Mouse (Mus musculus) midbrain, embryonic 13.5 days (tissue): Measurements from ENCODE around the gene Wbp2nl. TPM values are rescaled to one million over a fixed set of nuclear protein-coding genes. Genes with fewer than 3 reads are reported as not detected.

ENCODE experiments used
- ATAC-seq: fragments of 200-750 bp; cut with Nextera tagmentation; 2 replicates; pipeline ENCODE4 v1.8.0; 2017; ENCODE audit warnings: mild to moderate bottlenecking, moderate TSS enrichment, moderate library complexity
- H3K27ac ChIP-seq: fragments of 300-500 bp; sonication (generic); 2 replicates; pipeline ENCODE4 v1.5.1; 2015; ENCODE audit warnings: inconsistent platforms, mild to moderate bottlenecking, moderate library complexity
- H3K27me3 ChIP-seq: fragments of 300-500 bp; sonication (generic); 2 replicates; pipeline ENCODE4 v1.6.1; 2015; ENCODE audit warnings: mild to moderate bottlenecking, inconsistent platforms
- H3K36me3 ChIP-seq: fragments of 300-500 bp; sonication (generic); 2 replicates; pipeline ENCODE4 v1.6.1; 2015; ENCODE audit warnings: mild to moderate bottlenecking, inconsistent platforms
- H3K4me1 ChIP-seq: fragments of 300-500 bp; sonication (generic); replicated peaks from 2 replicates; pipeline ENCODE4 v1.6.1; 2015; ENCODE audit warnings: inconsistent platforms
- H3K4me2 ChIP-seq: fragments of 300-500 bp; sonication (generic); replicated peaks from 2 replicates; pipeline ENCODE4 v1.6.1; 2015; ENCODE audit warnings: moderate library complexity, mild to moderate bottlenecking, inconsistent platforms
- H3K4me3 ChIP-seq: fragments of 300-500 bp; sonication (generic); replicated peaks from 2 replicates; pipeline ENCODE4 v1.5.1; 2015; ENCODE audit warnings: mild to moderate bottlenecking, inconsistent platforms
- H3K9ac ChIP-seq: fragments of 300-500 bp; sonication (generic); replicated peaks from 2 replicates; pipeline ENCODE4 v1.6.1; 2015; ENCODE audit warnings: mild to moderate bottlenecking, inconsistent platforms
- H3K9me3 ChIP-seq: fragments of 300-500 bp; sonication (generic); 2 replicates; pipeline ENCODE4 v1.6.1; 2016; ENCODE audit warnings: mild to moderate bottlenecking, inconsistent platforms
- WGBS: fragments of 180-500 bp; shearing (Covaris S2); methylation state at CpG from one replicate; pipeline ENCODE4 v1.1.7; 2015; 5-methylcytosine and 5-hydroxymethylcytosine counted together
- polyA plus RNA-seq: library from polyadenylated mRNA; unstranded; fragments of >200 nt; fragmentation: Nextera tagmentation; extraction: Ambion mirVana; gene quantifications from 2 replicates; pipeline ENCODE4 v1.2.1, GENCODE M21; 2015

Gene Wbp2nl
- polyA plus RNA-seq: not detected in 2 replicates

GRCm38 (mm10) chr15:82298764-82299561 lies at the start of gene Wbp2nl:
Wbp2nl (plus strand) TSS chr15:82298954.
- no peaks in the 10 kb centered on the region for H3K36me3 ChIP-seq
- H3K4me1 ChIP-seq: peaks cover 7% of the 10 kb centered on the region
- no peaks in the 10 kb centered on the region for H3K27me3 ChIP-seq
- no peak within 1 kb of the TSS for H3K4me2 ChIP-seq
- H3K4me3 ChIP-seq: no peak within 1 kb of the TSS
- no peak for ATAC-seq
- no peak within 1 kb of the TSS for H3K27ac ChIP-seq
- H3K9me3 ChIP-seq: no peaks in the 10 kb centered on the region
- 62% methylated on average over 39 of the region's 39 CpGs for WGBS
- H3K9ac ChIP-seq: no peak within 1 kb of the TSS

DNA sequence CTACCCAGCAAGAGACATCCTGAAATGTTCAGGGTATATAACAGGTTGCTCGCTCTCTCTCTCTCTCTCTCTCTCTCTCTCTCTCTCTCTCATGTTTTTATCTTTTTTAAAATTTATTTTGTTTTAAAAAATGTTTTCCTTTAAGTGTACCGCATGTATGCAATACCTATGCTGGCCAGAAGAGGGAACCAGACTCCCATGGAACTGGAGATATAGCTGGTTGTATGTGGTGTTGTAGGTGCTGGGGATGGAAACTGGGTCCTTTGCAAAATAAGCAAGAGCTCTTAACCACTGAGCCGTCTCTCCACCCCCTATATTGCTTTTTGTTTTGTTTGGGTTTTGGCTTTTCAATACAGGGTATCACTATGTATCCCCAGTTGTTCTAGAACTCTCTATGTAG lies 47.2 kb upstream of the Wbp2nl start:
- Histone ChIP-seq H3K27me3 (no peaks in the 10 kb centered on the region), H3K36me3 (no peaks in the 10 kb centered on the region), H3K4me2 (no peak overlapping the region), H3K9ac (no peak overlapping the region), H3K27ac (no peak overlapping the region), H3K9me3 (no peaks in the 10 kb centered on the region), H3K4me3 (no peak overlapping the region), H3K4me1 (peaks cover 21% of the 10 kb centered on the region)
- WGBS: 94% methylated on average over 3 of the region's 3 CpGs
- no peak for ATAC-seq

GRCm38 (mm10) chr15:82252097-82252496 lies 46.7 kb upstream of the Wbp2nl start, which contains the start of gene 1500009C09Rik:
1500009C09Rik (plus strand) TSS chr15:82252397.
- Histone ChIP-seq H3K4me2 (no peak within 1 kb of the TSS), H3K27me3 (no peaks in the 10 kb centered on the region), H3K36me3 (no peaks in the 10 kb centered on the region), H3K27ac (no peak within 1 kb of the TSS), H3K9me3 (no peaks in the 10 kb centered on the region), H3K9ac (no peak within 1 kb of the TSS), H3K4me1 (peaks cover 26% of the 10 kb centered on the region), H3K4me3 (no peak within 1 kb of the TSS)
- ATAC-seq: no peak
- WGBS: 90% methylated on average over 6 of the region's 6 CpGs

GRCm38 (mm10) chr15:82255248-82255647 lies 43.5 kb upstream of the Wbp2nl start:
- Histone ChIP-seq H3K27ac (peak overlapping the region; percentile 93), H3K4me3 (no peak overlapping the region; the same call in 1 of the 2 replicates), H3K4me2 (peak overlapping the region; percentile 64), H3K27me3 (no peaks in the 10 kb centered on the region; the same call in 1 of the 2 replicates), H3K9me3 (no peaks in the 10 kb centered on the region), H3K9ac (no peak overlapping the region), H3K4me1 (peaks cover 36% of the 10 kb centered on the region), H3K36me3 (peaks cover 6% of the 10 kb centered on the region; the same call in 1 of the 2 replicates)
- 33% methylated on average over 4 of the region's 4 CpGs for WGBS
- 0 out of 2 replicates have a peak, but pooled peaks have one; percentile 1 for ATAC-seq

DNA sequence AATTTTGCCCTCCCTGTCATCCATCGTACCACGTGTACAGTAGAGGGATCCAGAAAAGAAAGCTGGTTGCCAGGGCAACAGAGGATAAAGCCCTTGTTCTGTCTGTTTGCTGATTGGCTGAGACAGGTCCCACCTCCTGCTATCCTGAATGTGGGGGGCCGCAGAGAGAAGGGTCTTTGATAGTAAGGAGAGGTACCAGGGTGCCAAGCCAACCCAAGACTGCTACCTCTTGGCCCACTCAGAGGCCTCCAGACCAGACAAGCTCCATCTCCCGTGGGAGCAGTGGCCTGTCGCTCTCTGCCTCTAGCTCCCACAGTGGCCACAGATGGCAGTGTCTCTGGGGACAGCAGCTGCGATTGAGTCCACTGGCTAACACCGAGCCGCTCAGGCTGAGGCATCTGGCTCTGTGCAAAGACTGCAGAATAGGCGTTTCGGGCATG lies 42.8 kb upstream of the Wbp2nl start:
- peak overlapping the region; percentile 64 for H3K4me2 ChIP-seq
- peaks cover 4% of the 10 kb centered on the region; the same call in 1 of the 2 replicates for H3K27me3 ChIP-seq
- peak overlapping the region; percentile 54 for H3K4me3 ChIP-seq
- WGBS: 3% methylated on average over 10 of the region's 10 CpGs
- ATAC-seq: peak; percentile 90
- peak overlapping the region; percentile 74 for H3K9ac ChIP-seq
- peaks cover 14% of the 10 kb centered on the region; the same call in 1 of the 2 replicates for H3K36me3 ChIP-seq
- peak overlapping the region; percentile 93 for H3K27ac ChIP-seq
- H3K4me1 ChIP-seq: peaks cover 36% of the 10 kb centered on the region
- no peaks in the 10 kb centered on the region for H3K9me3 ChIP-seq

DNA sequence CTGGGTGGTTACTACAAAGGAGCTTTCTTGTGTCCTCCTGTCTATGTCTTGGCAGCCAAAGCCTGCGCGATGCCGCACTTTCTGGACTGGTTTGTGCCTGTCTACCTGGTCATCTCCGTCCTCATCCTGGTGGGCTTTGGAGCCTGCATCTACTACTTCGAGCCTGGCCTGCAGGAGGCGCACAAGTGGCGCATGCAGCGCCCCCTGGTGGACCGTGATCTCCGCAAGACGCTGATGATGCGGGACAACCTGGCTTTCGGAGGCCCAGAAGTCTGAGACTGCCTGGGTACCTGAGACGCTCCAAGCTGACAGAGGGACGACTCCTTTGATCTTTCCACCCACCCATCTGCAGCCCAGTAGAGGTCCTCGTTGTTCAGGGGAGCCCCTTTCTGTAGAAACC lies 39.2 kb upstream of the Wbp2nl start:
- WGBS: 12% methylated on average over 16 of the region's 16 CpGs
- H3K4me3 ChIP-seq: no peak overlapping the region
- peaks cover 17% of the 10 kb centered on the region; the same call in 1 of the 2 replicates for H3K36me3 ChIP-seq
- peaks cover 38% of the 10 kb centered on the region for H3K4me1 ChIP-seq
- no peak overlapping the region for H3K27ac ChIP-seq
- no peak for ATAC-seq
- H3K9ac ChIP-seq: no peak overlapping the region
- no peak overlapping the region for H3K4me2 ChIP-seq
- H3K9me3 ChIP-seq: no peaks in the 10 kb centered on the region
- H3K27me3 ChIP-seq: peaks cover 4% of the 10 kb centered on the region; the same call in 1 of the 2 replicates

DNA sequence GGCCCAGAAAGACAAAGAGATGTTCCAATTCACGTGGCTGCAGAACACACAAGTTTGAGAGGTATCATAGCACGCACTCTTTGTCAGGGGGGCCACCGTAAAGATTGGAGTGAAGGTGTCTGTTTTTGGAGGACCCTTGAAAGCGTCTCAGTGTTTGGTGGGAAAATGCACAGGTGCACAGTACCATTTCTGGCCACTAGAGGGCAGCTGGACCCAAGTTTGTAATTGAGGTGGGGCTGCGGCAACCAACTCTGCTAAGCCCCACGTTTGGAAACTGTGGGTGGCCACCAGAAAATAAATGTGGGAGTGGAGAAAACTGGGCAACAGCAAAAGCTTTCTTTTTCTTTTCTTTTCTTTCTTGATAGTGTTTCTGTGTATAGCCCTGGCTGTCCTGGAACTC lies 32.4 kb upstream of the Wbp2nl start:
- no peaks in the 10 kb centered on the region for H3K27me3 ChIP-seq
- no peak overlapping the region for H3K4me3 ChIP-seq
- H3K27ac ChIP-seq: no peak overlapping the region
- H3K4me2 ChIP-seq: no peak overlapping the region
- peaks cover 37% of the 10 kb centered on the region for H3K4me1 ChIP-seq
- no peaks in the 10 kb centered on the region for H3K9me3 ChIP-seq
- H3K36me3 ChIP-seq: no peaks in the 10 kb centered on the region
- peak; percentile 13; the same call in 1 of the 2 replicates for ATAC-seq
- 14% methylated on average over 6 of the region's 6 CpGs for WGBS
- H3K9ac ChIP-seq: no peak overlapping the region

DNA sequence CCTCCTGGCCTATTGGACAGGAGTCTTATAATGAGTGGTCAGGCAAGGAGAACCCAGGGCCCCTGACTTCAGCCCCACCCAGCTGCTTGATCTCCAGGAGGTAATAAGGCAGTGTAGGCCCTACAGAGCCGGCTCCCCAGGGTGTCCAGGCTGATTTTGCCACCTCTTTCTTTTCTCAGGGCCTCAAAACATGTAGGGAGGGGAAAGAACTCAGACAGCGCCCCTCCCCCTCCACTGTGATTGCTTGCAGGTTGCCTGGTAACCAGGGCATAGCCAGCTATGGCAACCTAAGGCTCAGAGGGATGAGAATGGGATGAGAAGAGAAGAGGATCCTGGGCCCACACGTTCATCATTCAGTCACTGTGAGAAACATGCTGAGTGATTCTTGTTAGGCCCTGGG lies 30.6 kb upstream of the Wbp2nl start:
- Histone ChIP-seq H3K27ac (peak overlapping the region; percentile 58), H3K36me3 (no peaks in the 10 kb centered on the region), H3K4me1 (peaks cover 42% of the 10 kb centered on the region), H3K4me3 (no peak overlapping the region), H3K4me2 (no peak overlapping the region), H3K27me3 (peaks cover 9% of the 10 kb centered on the region), H3K9ac (0 out of 2 replicates have a peak overlapping the region, but pooled peaks have one; percentile 0), H3K9me3 (no peaks in the 10 kb centered on the region)
- 10% methylated on average over 3 of the region's 3 CpGs for WGBS
- peak; percentile 56 for ATAC-seq

- Histone ChIP-seq H3K4me2 (no peak overlapping the region), H3K27ac (peak overlapping the region; percentile 58), H3K27me3 (peaks cover 15% of the 10 kb centered on the region), H3K4me1 (peaks cover 45% of the 10 kb centered on the region), H3K9ac (peak overlapping the region; percentile 21; the same call in 1 of the 2 replicates), H3K36me3 (no peaks in the 10 kb centered on the region), H3K4me3 (no peak overlapping the region), H3K9me3 (no peaks in the 10 kb centered on the region)
- 88% methylated on average over 9 of the region's 9 CpGs for WGBS
- no peak for ATAC-seq
Observed at GRCm38 (mm10) chr15:82268783-82269182, 30.0 kb upstream of the Wbp2nl start.

DNA sequence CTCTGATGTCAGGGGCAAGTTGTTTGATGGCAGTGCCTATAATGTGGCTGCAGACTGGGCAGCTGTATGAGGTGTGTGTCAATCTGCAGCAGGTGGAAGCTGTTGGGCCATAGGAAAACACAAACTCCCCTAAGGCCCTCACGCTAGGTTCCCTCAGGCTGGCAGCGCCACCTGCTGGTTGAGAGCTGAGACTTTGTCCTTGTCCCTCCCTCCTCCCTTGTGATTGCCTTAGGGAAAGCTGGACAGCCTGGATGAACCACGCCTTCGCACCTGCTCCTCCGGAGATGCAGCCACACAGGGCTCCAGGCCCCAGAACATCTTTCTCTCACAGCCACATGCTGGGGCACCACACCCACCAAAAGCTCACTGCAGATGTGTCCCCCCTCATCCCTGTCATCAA lies 27.6 kb upstream of the Wbp2nl start:
- Histone ChIP-seq H3K4me1 (peaks cover 54% of the 10 kb centered on the region), H3K27ac (peak overlapping the region; percentile 45), H3K9ac (no peak overlapping the region), H3K27me3 (peaks cover 16% of the 10 kb centered on the region), H3K4me2 (no peak overlapping the region), H3K9me3 (no peaks in the 10 kb centered on the region), H3K4me3 (no peak overlapping the region), H3K36me3 (no peaks in the 10 kb centered on the region)
- ATAC-seq: 0 out of 2 replicates have a peak, but pooled peaks have one; percentile 2
- 4% methylated on average over 5 of the region's 5 CpGs for WGBS

DNA sequence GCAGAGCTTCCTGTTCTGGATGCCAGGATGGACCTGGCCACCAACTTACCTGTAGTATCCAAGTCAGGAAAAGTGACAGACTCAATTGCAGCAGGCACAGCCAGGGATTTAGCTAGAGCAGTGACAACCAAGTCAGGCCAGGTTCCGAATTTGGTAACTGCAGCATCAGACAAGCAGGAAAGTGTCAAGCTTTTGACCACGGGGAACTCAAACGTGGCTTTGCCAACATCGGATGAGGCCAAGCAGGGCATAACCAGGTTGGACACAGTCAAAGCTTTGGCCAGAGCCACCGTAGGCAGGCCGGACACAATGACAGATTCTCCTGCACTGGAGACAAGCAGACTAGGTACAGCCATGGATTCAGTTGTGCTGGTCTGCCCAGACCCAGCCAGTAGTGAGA lies 26.5 kb upstream of the Wbp2nl start:
- peaks cover 64% of the 10 kb centered on the region for H3K4me1 ChIP-seq
- no peak overlapping the region for H3K4me2 ChIP-seq
- H3K9ac ChIP-seq: no peak overlapping the region
- H3K27ac ChIP-seq: no peak overlapping the region
- no peak overlapping the region for H3K4me3 ChIP-seq
- no peaks in the 10 kb centered on the region for H3K9me3 ChIP-seq
- 91% methylated on average over 6 of the region's 6 CpGs for WGBS
- H3K36me3 ChIP-seq: peaks cover under 1% of the 10 kb centered on the region; the same call in 1 of the 2 replicates
- ATAC-seq: no peak
- peaks cover 16% of the 10 kb centered on the region for H3K27me3 ChIP-seq

DNA sequence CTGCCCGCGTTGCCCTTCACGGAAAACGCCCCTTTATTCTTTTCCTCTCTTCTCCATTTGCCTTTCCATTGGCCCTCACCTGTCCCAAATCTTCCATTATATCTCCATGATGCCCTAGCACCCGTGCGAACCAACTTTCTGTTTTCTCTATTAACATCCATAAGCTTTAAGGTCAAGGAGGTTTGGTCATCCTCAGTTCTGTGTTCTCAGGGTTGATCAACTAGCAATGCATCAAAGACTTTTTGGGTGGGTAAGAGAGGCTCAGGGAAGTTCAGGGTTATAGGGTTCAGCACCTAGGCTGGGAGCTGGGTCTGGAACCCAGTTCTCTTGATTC lies 24.2 kb upstream of the Wbp2nl start, which contains the start of gene Sept3:
Sept3 (plus strand) TSS at position 301 of the 334 bp plus-strand sequence.
- Histone ChIP-seq H3K9ac (peak within 1 kb of the TSS; percentile 96), H3K4me3 (peak within 1 kb of the TSS; percentile 89), H3K9me3 (no peaks in the 10 kb centered on the region), H3K27me3 (peaks cover 16% of the 10 kb centered on the region), H3K27ac (peak within 1 kb of the TSS; percentile 98), H3K4me1 (peaks cover 64% of the 10 kb centered on the region), H3K4me2 (peak within 1 kb of the TSS; percentile 98), H3K36me3 (peaks cover 21% of the 10 kb centered on the region)
- no peak for ATAC-seq
- WGBS: 28% methylated on average over 6 of the region's 6 CpGs
